Mouse (Mus musculus) CH12.LX (cell line): ENCODE data around the gene Ispd. TPM values are rescaled to one million over a fixed set of nuclear protein-coding genes. Genes with fewer than 3 reads are reported as not detected.
A peak's percentile ranks its signal among the peaks of the same experiment; 100 is the strongest.

Experiments
- DNase-seq: peaks from one replicate; pipeline ENCODE4 v3.0.0-alpha.2; 2013; ENCODE audit errors: extremely low read depth
- H3K27ac ChIP-seq: 2 replicates; pipeline ENCODE4 v1.5.1; 2012; ENCODE audit warnings: low read depth, mild to moderate bottlenecking, control low read depth, moderate library complexity; ENCODE audit not compliant: insufficient read depth
- H3K27me3 ChIP-seq: replicated peaks from 2 replicates; pipeline ENCODE3; 2012; ENCODE audit warnings: inconsistent platforms
- H3K36me3 ChIP-seq, 2 experiments: replicated peaks in 1 of 2; 2 replicates each; pipeline versions ENCODE3 to v1.6.1; 2012; ENCODE audit warnings: inconsistent platforms in 1 of 2, low read length in 1 of 2, mild to moderate bottlenecking in 1 of 2, mixed read lengths in 1 of 2, moderate library complexity in 1 of 2; ENCODE audit not compliant: control insufficient read depth in 1 of 2, insufficient read depth in 1 of 2
- H3K4me1 ChIP-seq, 2 experiments: 2 replicates each; pipeline ENCODE4 v1.6.1; 2012; ENCODE audit warnings: inconsistent platforms in 1 of 2, moderate library complexity in 1 of 2; ENCODE audit not compliant: insufficient read depth in 2 of 2, control insufficient read depth in 1 of 2
- H3K4me2 ChIP-seq: 2 replicates; pipeline ENCODE4 v1.6.1; 2012; ENCODE audit warnings: low read depth, mild to moderate bottlenecking, control low read depth; ENCODE audit not compliant: poor library complexity, insufficient read depth, severe bottlenecking
- H3K4me3 ChIP-seq, 3 experiments: fragments of 150-350 bp in 1 of 3; sonication (generic) in 1 of 3; replicated peaks in 1 of 3; 2 replicates each; pipeline versions ENCODE3 to v1.5.1; 2011 to 2012; ENCODE audit warnings: low read depth in 2 of 3, low read length in 2 of 3, mild to moderate bottlenecking in 2 of 3, moderate library complexity in 2 of 3, control low read depth in 1 of 3, improper control_type of control experiment in 1 of 3, inconsistent platforms in 1 of 3, mixed read lengths in 1 of 3; ENCODE audit not compliant: poor library complexity in 1 of 3
- H3K79me2 ChIP-seq: replicated peaks from 2 replicates; pipeline ENCODE4 v1.6.1; 2012; ENCODE audit warnings: mild to moderate bottlenecking, moderate library complexity; ENCODE audit not compliant: control insufficient read depth, poor library complexity, insufficient read depth, severe bottlenecking; ENCODE audit errors: extremely low read depth
- H3K9ac ChIP-seq: 2 replicates; pipeline ENCODE4 v1.6.1; 2012; ENCODE audit warnings: low read depth, mild to moderate bottlenecking, control low read depth, moderate library complexity; ENCODE audit not compliant: insufficient read depth
- H3K9me3 ChIP-seq: replicated peaks from 2 replicates; pipeline ENCODE3; 2012; ENCODE audit warnings: low read length, inconsistent platforms, mixed read lengths
- BHLHE40 ChIP-seq: IDR thresholded peaks from 2 replicates; pipeline ENCODE4 v1.6.1; 2011; ENCODE audit warnings: mild to moderate bottlenecking, low read depth, low read length, improper control_type of control experiment
- CHD1 ChIP-seq: IDR thresholded peaks from 2 replicates; pipeline ENCODE4 v1.6.1; 2012; ENCODE audit warnings: low read depth, low read length, improper control_type of control experiment, inconsistent platforms
- CHD2 ChIP-seq: IDR thresholded peaks from 2 replicates; pipeline ENCODE4 v1.6.1; 2011; ENCODE audit warnings: low read length, improper control_type of control experiment
- CTCF ChIP-seq, 2 experiments: IDR thresholded peaks in 1 of 2; conservative IDR thresholded peaks in 1 of 2; 2 replicates each; pipeline ENCODE4 v1.5.1; 2011 to 2012; ENCODE audit warnings: low read depth in 2 of 2, low read length in 2 of 2, improper control_type of control experiment in 1 of 2, inconsistent platforms in 1 of 2, mild to moderate bottlenecking in 1 of 2, moderate library complexity in 1 of 2
- ELF1 ChIP-seq: IDR thresholded peaks from 2 replicates; pipeline ENCODE4 v1.6.1; 2014; ENCODE audit warnings: low read depth, mild to moderate bottlenecking, inconsistent platforms, low read length, improper control_type of control experiment
- IRF4 ChIP-seq: IDR thresholded peaks from 2 replicates; pipeline ENCODE4 v1.6.1; 2014; ENCODE audit warnings: low read depth, mild to moderate bottlenecking, inconsistent platforms, low read length, improper control_type of control experiment
- JUND ChIP-seq: conservative IDR thresholded peaks from 2 replicates; pipeline ENCODE4 v1.6.1; 2011; ENCODE audit warnings: low read depth, low read length, improper control_type of control experiment
- KAT2A ChIP-seq: IDR thresholded peaks from 2 replicates; pipeline ENCODE4 v1.6.1; 2012; ENCODE audit warnings: low read length, improper control_type of control experiment, inconsistent platforms; ENCODE audit not compliant: insufficient replicate concordance
- MAZ ChIP-seq: IDR thresholded peaks from 2 replicates; pipeline ENCODE4 v1.6.1; 2012; ENCODE audit warnings: low read depth, mild to moderate bottlenecking, inconsistent platforms, low read length, improper control_type of control experiment, moderate library complexity
- MXI1 ChIP-seq: IDR thresholded peaks from 2 replicates; pipeline ENCODE4 v1.6.1; 2011; ENCODE audit warnings: mild to moderate bottlenecking, low read depth, low read length, improper control_type of control experiment
- NELFE ChIP-seq: IDR thresholded peaks from 2 replicates; pipeline ENCODE4 v1.6.1; 2011; ENCODE audit warnings: low read depth, low read length, improper control_type of control experiment
- NRF1 ChIP-seq: IDR thresholded peaks from 2 replicates; pipeline ENCODE4 v1.6.1; 2014; ENCODE audit warnings: low read depth, mild to moderate bottlenecking, inconsistent platforms, low read length, improper control_type of control experiment, moderate library complexity
- PAX5 ChIP-seq: IDR thresholded peaks from 2 replicates; pipeline ENCODE4 v1.6.1; 2012; ENCODE audit warnings: low read length, inconsistent platforms, mixed read lengths
- RCOR1 ChIP-seq: conservative IDR thresholded peaks from 2 replicates; pipeline ENCODE4 v1.6.1; 2012; ENCODE audit warnings: low read depth, mild to moderate bottlenecking, inconsistent platforms, low read length, improper control_type of control experiment
- SMC3 ChIP-seq: IDR thresholded peaks from 2 replicates; pipeline ENCODE4 v1.6.1; 2011; ENCODE audit warnings: low read depth, low read length, improper control_type of control experiment
- TBP ChIP-seq: conservative IDR thresholded peaks from 2 replicates; pipeline ENCODE4 v1.6.1; 2011; ENCODE audit warnings: low read depth, low read length, improper control_type of control experiment
- UBTF ChIP-seq: IDR thresholded peaks from 2 replicates; pipeline ENCODE4 v1.6.1; 2012; ENCODE audit warnings: low read depth, mild to moderate bottlenecking, inconsistent platforms, low read length, improper control_type of control experiment, moderate library complexity
- USF1 ChIP-seq: IDR thresholded peaks from 2 replicates; pipeline ENCODE4 v1.6.1; 2014; ENCODE audit warnings: low read depth, mild to moderate bottlenecking, inconsistent platforms, low read length, improper control_type of control experiment
- USF2 ChIP-seq: conservative IDR thresholded peaks from 2 replicates; pipeline ENCODE4 v1.6.1; 2011; ENCODE audit warnings: low read depth, low read length, improper control_type of control experiment
- ZMIZ1 ChIP-seq: IDR thresholded peaks from 2 replicates; pipeline ENCODE4 v1.6.1; 2012; ENCODE audit warnings: low read depth, mild to moderate bottlenecking, inconsistent platforms, low read length, improper control_type of control experiment
- ZNF384 ChIP-seq: IDR thresholded peaks from 2 replicates; pipeline ENCODE4 v1.6.1; 2012; ENCODE audit warnings: low read depth, low read length, improper control_type of control experiment, inconsistent platforms
- dilution Hi-C: fragments of 300-500 bp; cut with MboI; formaldehyde crosslinking; loops from 2 replicates; pipeline ENCODE4 v1.14.3; 2020; ENCODE audit warnings: low sequenced_read_pairs; ENCODE audit not compliant: extremely low pct_unique_long_range_greater_than_20kb, extremely low pct_ligation_motif_present
- in situ Hi-C: fragments of 300-500 bp; cut with MboI; formaldehyde crosslinking; loops from 3 replicates; pipeline ENCODE4 v1.14.3; 2019; ENCODE audit warnings: low sequenced_read_pairs, low pct_ligation_motif_present, low pct_unique_long_range_greater_than_20kb, mixed read lengths
- polyA plus RNA-seq: library from polyadenylated mRNA; unstranded; fragments of >175 nt; gene quantifications from 2 replicates; pipeline ENCODE4 v1.2.1, GENCODE M21; 2012; ENCODE audit warnings: low read depth; ENCODE audit not compliant: insufficient read length
- total RNA-seq, 2 experiments: library from RNA; depleted of rRNA; stranded (reverse); fragments of 300-350 nt in 1 of 2; fragments of >200 nt in 1 of 2; gene quantifications; 2 replicates each; pipeline ENCODE4 v1.2.3; 2012 to 2014

The Ispd gene
- total and polyA plus RNA-seq, 3 experiments, result 0.51 to 1.8 (median 1.4) TPM

- Histone ChIP-seq H3K27me3 (no peaks in the 10 kb centered on the region), H3K4me2 (no peak overlapping the region), H3K27ac (no peak overlapping the region), H3K4me1 (no peaks in the 10 kb centered on the region; a peak in 1 of 4 replicates), H3K4me3 (no peak overlapping the region), H3K36me3 (no peaks in the 10 kb centered on the region), H3K79me2 (no peaks in the 10 kb centered on the region), H3K9ac (no peak overlapping the region), H3K9me3 (no peaks in the 10 kb centered on the region)
- dilution Hi-C loops, result no loop called here
- no peak for DNase-seq
- in situ Hi-C loops, result no loop called here
- TF ChIP-seq ZNF384, result no peak
- no peak for TF ChIP-seq USF2
- TF ChIP-seq PAX5, result no peak
- TF ChIP-seq IRF4, result no peak
- no peak for TF ChIP-seq ZMIZ1
- TF ChIP-seq UBTF, result no peak
- TF ChIP-seq NRF1, result no peak
- no peak for TF ChIP-seq MXI1
- no peak for TF ChIP-seq TBP
- TF ChIP-seq CHD1, result no peak
- TF ChIP-seq NELFE, result no peak
- no peak for TF ChIP-seq RCOR1
- TF ChIP-seq USF1, result no peak
- TF ChIP-seq JUND, result no peak
- TF ChIP-seq CHD2, result no peak
- no peak for TF ChIP-seq CTCF (conservative IDR thresholded peaks at IDR 0.05 in 1 of 2, IDR thresholded peaks at IDR 0.05 in 1 of 2; ENCODE audit: low read depth in 2 of 2, low read length in 2 of 2)
- no peak for TF ChIP-seq ELF1
Measured at GRCm38 (mm10) chr12:36426163-36427045, 45.2 kb downstream of the Ispd start.

GRCm38 (mm10) chr12:36436956-36437355 is 55.7 kb downstream of the Ispd start:
- H3K27ac ChIP-seq, result no peak overlapping the region
- H3K79me2 ChIP-seq, result no peaks in the 10 kb centered on the region
- H3K4me3 ChIP-seq, result no peak overlapping the region
- H3K4me2 ChIP-seq, result 0 out of 2 replicates have a peak overlapping the region, but pooled peaks have one; percentile 1
- in situ Hi-C loops (no loop called here), dilution Hi-C loops (no loop called here)
- H3K36me3 ChIP-seq, result no peaks in the 10 kb centered on the region
- no peak for DNase-seq
- TF ChIP-seq NELFE, result no peak
- TF ChIP-seq BHLHE40, result no peak
- no peak for TF ChIP-seq KAT2A
- TF ChIP-seq CTCF (conservative IDR thresholded peaks at IDR 0.05 in 1 of 2, IDR thresholded peaks at IDR 0.05 in 1 of 2; ENCODE audit: low read depth in 2 of 2, low read length in 2 of 2), result no peak
- TF ChIP-seq MAZ, result no peak
- no peak for TF ChIP-seq SMC3
- no peak for TF ChIP-seq JUND
- no peak for TF ChIP-seq ZNF384
- H3K27me3 ChIP-seq, result no peaks in the 10 kb centered on the region
- peaks cover 5% of the 10 kb centered on the region in 2 experiments; a peak in 2 of 4 replicates for H3K4me1 ChIP-seq
- no peak overlapping the region for H3K9ac ChIP-seq
- no peaks in the 10 kb centered on the region for H3K9me3 ChIP-seq
